ENCODE assay signal across 7 mouse cellular contexts in the genomic region with DNA sequence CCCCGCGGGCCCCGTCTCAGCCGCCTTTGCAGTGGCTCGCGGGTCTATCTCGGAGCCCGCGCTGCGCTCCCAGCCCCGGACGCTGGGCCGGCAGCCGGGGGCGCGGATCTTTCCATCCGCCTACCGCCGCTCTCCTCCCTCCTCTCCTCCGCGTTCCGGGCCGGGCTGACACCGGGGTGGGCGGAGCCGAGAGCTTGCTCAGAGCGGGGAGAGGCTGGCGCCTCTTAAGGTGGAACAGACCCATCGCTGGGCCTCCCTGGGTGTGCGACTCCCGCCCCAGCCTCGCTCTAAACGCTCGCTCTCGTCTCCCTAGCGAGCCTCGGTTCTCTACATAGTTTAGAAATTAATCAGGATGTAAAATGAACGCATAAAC. TPM values are rescaled to one million over a fixed set of nuclear protein-coding genes. Genes with fewer than 3 reads are reported as not detected.
A peak's percentile ranks its signal among the peaks of the same experiment; 100 is the strongest.
DNase-seq lines count a peak whose midpoint lies in the region; ATAC-seq and TF ChIP-seq lines count a peak whose summit lies in the region.

No protein-coding gene starts in this region.

- H3K36me3 ChIP-seq in intestine, postnatal 0 days (ENCODE audit: control insufficient read depth, insufficient read depth), result no peaks in the 10 kb centered on the region
- H3K36me3 ChIP-seq in midbrain, embryonic 11.5 days (ENCODE audit: control insufficient read depth, insufficient read depth, low read length), result no peaks in the 10 kb centered on the region

- peak overlapping the region; percentile 65 for H3K4me2 ChIP-seq in intestine, postnatal 0 days (replicated peaks; ENCODE audit: low read depth)
- peak overlapping the region; percentile 58 for H3K4me2 ChIP-seq in midbrain, embryonic 11.5 days

- WGBS in intestine, postnatal 0 days, result under 1% methylated on average over 33 of the region's 38 CpGs
- under 1% methylated on average over 38 of the region's 38 CpGs for WGBS in midbrain, embryonic 11.5 days

- peak; percentile 34; the same call in 1 of the 2 replicates for TF ChIP-seq CTCF in intestine, postnatal 0 days (IDR thresholded peaks at IDR 0.05; ENCODE audit: low read depth)

- H3K9me3 ChIP-seq in intestine, postnatal 0 days (ENCODE audit: control insufficient read depth), result no peaks in the 10 kb centered on the region
- no peaks in the 10 kb centered on the region for H3K9me3 ChIP-seq in midbrain, embryonic 11.5 days (ENCODE audit: control insufficient read depth, low read length)

- intact Hi-C loops in gastrocnemius, postnatal 36 days (cut with DNase I), result loop anchor here (10.0 kb wide), 1 partner anchor 506 kb away; a partner anchor contains a TSS
- intact Hi-C loops in left cerebral cortex, postnatal 4 days (cut with DNase I), result no loop called here

- H3K4me3 ChIP-seq in intestine, postnatal 0 days (ENCODE audit: low read depth, low read length), result peak overlapping the region; percentile 56
- peak overlapping the region; percentile 66 for H3K4me3 ChIP-seq in midbrain, embryonic 11.5 days (ENCODE audit: low read depth, low read length)

- peak overlapping the region; percentile 99 for H3K27ac ChIP-seq in intestine, postnatal 0 days (ENCODE audit: low read depth, low read length)
- H3K27ac ChIP-seq in midbrain, embryonic 11.5 days (ENCODE audit: low read depth, low read length), result peak overlapping the region; percentile 97

- ATAC-seq in intestine, postnatal 0 days, result peak; percentile 95
- ATAC-seq in midbrain, embryonic 11.5 days (ENCODE audit: low FRiP score), result peak; percentile 95

- H3K4me1 ChIP-seq in intestine, postnatal 0 days (replicated peaks; ENCODE audit: control insufficient read depth, insufficient read depth, low read length), result peaks cover 5% of the 10 kb centered on the region; the same call in 1 of the 2 replicates
- H3K4me1 ChIP-seq in midbrain, embryonic 11.5 days (ENCODE audit: control insufficient read depth, insufficient read depth, low read length), result peaks cover 4% of the 10 kb centered on the region

- H3K27me3 ChIP-seq in intestine, postnatal 0 days (replicated peaks; ENCODE audit: control insufficient read depth, insufficient read depth, low read length), result no peaks in the 10 kb centered on the region
- no peaks in the 10 kb centered on the region for H3K27me3 ChIP-seq in midbrain, embryonic 11.5 days (ENCODE audit: control insufficient read depth, insufficient read depth, low read length)

- peak; percentile 96 for DNase-seq in adrenal gland, postnatal 10 days
- DNase-seq in embryo, embryonic 11.5 days (ENCODE audit: low read depth, low spot score), result peak; percentile 75
- DNase-seq in gastrocnemius, postnatal 36 days, result peak; percentile 88 to 94
- DNase-seq in left cerebral cortex, postnatal 4 days, result peak; percentile 93
- peak; percentile 96 for DNase-seq in midbrain, embryonic 11.5 days (ENCODE audit: low spot score, missing footprints)
- DNase-seq in right cerebral cortex, postnatal 4 days, result peak; percentile 84

- H3K9ac ChIP-seq in intestine, postnatal 0 days (ENCODE audit: low read depth, low read length), result peak overlapping the region; percentile 78
- peak overlapping the region; percentile 79 for H3K9ac ChIP-seq in midbrain, embryonic 11.5 days (ENCODE audit: low read length)

RNA-seq across cellular contexts. Expression of a gene that starts 8.4 kb away (rescaled TPM):
- total RNA-seq in adrenal gland, postnatal 10 days (2021), result 10 to 100 TPM; 16.7 to 18.5 TPM
- 10 to 100 TPM; 19.8 to 22.4 TPM for total RNA-seq in gastrocnemius, postnatal 36 days (2021)
- polyA plus RNA-seq in intestine, postnatal 0 days (2015; fragmentation: Nextera tagmentation; extraction: Ambion mirVana), result 2.8 and 2.9 TPM in 2 replicates
- 10 to 100 TPM; 29.4 to 32.7 TPM for total RNA-seq in left cerebral cortex, postnatal 4 days (2021)
- polyA plus RNA-seq in midbrain, embryonic 11.5 days (2014; fragmentation: Nextera tagmentation; extraction: Ambion mirVana), result 3.0 and 3.6 TPM in 2 replicates

RNA-seq across cellular contexts. Expression of a gene that starts 9.8 kb away (rescaled TPM):
- 10 to 100 TPM; 10.1 to 12.9 TPM for total RNA-seq in adrenal gland, postnatal 10 days (2021)
- total RNA-seq in gastrocnemius, postnatal 36 days (2021), result 1 to 10 TPM; 1.0 to 1.2 TPM
- 2.9 TPM in 2 replicates for polyA plus RNA-seq in intestine, postnatal 0 days (2015; fragmentation: Nextera tagmentation; extraction: Ambion mirVana)
- total RNA-seq in left cerebral cortex, postnatal 4 days (2021), result 10 to 100 TPM; 62.9 to 73.9 TPM
- polyA plus RNA-seq in midbrain, embryonic 11.5 days (2014; fragmentation: Nextera tagmentation; extraction: Ambion mirVana), result 24.4 and 25.5 TPM in 2 replicates

RNA-seq across cellular contexts. Expression of a gene that starts 44.7 kb away (rescaled TPM):
- total RNA-seq in adrenal gland, postnatal 10 days (2021), result 1 to 10 TPM; 1.7 to 2.2 TPM
- under 1 TPM; 0.54 to 0.81 TPM for total RNA-seq in gastrocnemius, postnatal 36 days (2021)
- polyA plus RNA-seq in intestine, postnatal 0 days (2015; fragmentation: Nextera tagmentation; extraction: Ambion mirVana), result 2.1 and 2.2 TPM in 2 replicates
- 1 to 10 TPM; 1.0 to 1.1 TPM for total RNA-seq in left cerebral cortex, postnatal 4 days (2021)
- 2.0 and 2.4 TPM in 2 replicates for polyA plus RNA-seq in midbrain, embryonic 11.5 days (2014; fragmentation: Nextera tagmentation; extraction: Ambion mirVana)

Comparison
In these comparisons a context has a peak if more than half of its experiments do, and no peak if none do; other contexts are left out.
1. Peak in every context shown above with its lines: DNase-seq, ATAC-seq, H3K4me3 ChIP-seq and H3K27ac ChIP-seq.
2. RNA of a gene that starts 9.8 kb away (total RNA-seq): 62.9 to 73.9 TPM in left cerebral cortex, postnatal 4 days and 10.1 to 12.9 TPM in adrenal gland, postnatal 10 days; 1.0 to 1.2 TPM in gastrocnemius, postnatal 36 days; every median in the first group is over 4 times any median in the second.